Mouse (Mus musculus) layer of hippocampus, adult 18-20 months (tissue): ENCODE data around the gene Gca. TPM values are rescaled to one million over a fixed set of nuclear protein-coding genes. Genes with fewer than 3 reads are reported as not detected.
"Not testable (repeated sequence)": the region's sequence is repeated elsewhere in the genome, so short reads cannot be mapped to it uniquely, and the experiment has no call there.

Experiments used
- DNase-seq, 2 experiments: peaks; one replicate each; pipeline ENCODE4 v3.0.0; 2022; ENCODE audit warnings: low spot score in 2 of 2
- total RNA-seq, 2 experiments: library from RNA; stranded (reverse); gene quantifications; 2 replicates each; pipeline ENCODE4 v1.2.3; 2021

Gca gene
- total RNA-seq, 2 experiments from 2014 or later = 11.4 to 13.2 TPM

DNA sequence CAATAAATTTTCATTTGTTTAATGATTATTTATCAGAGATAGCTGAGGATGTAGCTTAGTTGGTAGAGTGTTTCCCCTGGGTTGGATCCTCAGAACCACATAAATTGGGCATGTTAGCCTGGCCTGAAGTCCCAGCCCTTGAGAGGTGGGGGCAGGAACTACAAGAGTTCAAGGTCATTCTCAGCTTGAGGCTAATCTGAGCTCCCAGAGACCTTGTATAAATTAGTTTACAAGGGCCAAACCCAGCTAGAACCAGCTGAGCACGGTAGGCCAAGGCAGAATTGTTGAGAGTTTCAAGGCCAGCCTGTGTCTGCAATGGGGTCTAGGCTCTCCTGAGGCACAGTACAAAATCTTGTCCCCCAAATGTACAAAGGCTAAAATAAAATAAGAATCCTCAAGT, 1.5 kb downstream of the Gca start:
- no peak for DNase-seq

DNA sequence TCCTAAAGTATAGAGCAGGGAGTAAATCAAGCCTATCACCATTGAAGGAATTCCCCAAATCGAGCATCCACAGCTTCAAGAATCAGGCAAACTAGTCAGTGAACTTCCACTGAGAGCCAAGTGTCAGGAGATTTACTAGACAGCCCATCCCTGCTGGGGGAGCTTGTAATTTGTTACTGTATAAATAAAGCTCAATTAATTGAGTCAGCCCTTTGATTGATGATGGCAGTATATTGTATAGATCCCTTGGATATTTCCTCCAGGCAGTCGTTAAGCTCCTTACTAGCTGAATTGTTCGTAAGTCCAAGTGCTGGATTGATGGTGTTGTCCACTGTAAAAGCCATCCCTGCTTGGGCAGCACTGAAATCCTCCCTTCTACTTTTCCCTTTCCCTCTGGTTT, 5.8 kb downstream of the Gca start:
- no peak for DNase-seq

DNA sequence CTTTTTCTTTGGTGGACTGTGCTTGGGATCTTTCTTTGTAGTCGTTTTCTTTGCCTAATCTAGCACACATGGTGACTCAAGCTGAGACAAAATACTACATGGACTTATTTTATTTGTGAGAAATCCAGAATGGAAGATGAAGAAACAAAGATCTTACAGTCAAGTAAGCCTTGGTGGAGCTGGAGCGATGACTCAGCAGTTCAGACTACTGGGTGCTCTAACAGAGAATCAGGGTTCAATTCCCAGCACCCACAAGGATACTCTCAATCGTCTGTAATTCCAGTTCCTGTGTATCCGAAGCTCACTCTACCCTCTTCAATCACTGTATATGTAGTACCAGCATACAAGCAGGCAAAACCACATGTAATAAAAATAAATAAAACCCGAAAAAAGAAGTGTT, 6.2 kb downstream of the Gca start:
- no peak for DNase-seq

DNA sequence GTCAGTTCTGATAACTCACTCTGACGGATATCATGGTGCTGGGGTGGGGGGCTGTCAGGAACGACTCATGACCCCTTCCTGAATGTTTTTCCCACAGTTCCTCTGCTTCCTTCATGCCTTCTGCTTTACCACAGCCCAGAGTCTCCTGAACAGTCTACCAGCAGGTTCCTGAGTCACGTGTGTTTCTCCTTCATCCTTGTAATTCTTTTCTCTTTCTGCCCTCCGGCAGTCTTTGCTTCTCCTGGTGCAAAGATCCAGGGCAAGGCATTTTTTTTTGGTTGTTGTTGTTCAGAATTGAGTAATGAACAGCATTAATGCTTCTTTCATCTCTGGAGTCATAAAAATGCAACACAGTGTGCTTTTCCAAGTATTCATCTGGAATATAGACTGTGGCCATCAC, 6.7 kb downstream of the Gca start:
- no peak for DNase-seq

DNA sequence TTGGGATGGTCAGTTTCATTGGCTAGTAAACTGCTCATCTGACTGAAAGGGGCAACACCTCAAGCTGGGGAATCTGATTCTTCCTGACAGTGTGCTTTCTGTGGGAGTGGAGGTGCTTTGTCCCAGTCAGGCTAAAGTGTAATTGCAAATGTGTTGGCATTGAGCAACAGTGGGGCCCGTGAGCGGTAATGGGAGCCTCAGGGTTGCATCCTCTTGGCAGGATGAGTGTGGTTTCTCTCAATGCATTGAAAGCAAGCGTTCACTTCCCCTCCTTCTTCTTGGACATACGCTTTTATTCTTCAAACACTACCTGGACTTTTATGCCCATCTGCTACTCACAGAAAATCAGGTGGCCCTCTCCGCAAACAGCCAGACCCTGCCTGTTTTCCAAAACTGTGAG, 8.7 kb downstream of the Gca start:
- no peak for DNase-seq

DNA sequence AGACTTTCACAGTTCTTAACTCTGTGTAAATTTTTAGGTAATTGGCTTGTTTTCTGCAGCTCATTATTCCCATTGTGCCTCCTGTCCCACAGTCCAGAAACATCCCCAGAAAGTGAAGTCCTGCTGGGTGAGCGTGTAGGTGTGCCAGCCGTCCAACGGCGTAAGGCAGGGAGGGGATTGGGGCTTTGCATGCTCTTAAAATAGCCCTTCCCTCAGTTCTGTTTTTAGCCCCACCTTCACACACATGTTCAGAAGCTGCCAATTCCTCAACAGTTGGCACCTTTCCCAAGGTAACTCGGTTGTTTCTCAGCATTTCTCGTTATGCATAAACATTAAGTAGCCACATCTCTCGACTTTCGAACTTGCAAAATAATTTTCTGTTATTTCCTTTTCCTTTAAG, 17.6 kb downstream of the Gca start:
- DNase-seq = no peak

DNA sequence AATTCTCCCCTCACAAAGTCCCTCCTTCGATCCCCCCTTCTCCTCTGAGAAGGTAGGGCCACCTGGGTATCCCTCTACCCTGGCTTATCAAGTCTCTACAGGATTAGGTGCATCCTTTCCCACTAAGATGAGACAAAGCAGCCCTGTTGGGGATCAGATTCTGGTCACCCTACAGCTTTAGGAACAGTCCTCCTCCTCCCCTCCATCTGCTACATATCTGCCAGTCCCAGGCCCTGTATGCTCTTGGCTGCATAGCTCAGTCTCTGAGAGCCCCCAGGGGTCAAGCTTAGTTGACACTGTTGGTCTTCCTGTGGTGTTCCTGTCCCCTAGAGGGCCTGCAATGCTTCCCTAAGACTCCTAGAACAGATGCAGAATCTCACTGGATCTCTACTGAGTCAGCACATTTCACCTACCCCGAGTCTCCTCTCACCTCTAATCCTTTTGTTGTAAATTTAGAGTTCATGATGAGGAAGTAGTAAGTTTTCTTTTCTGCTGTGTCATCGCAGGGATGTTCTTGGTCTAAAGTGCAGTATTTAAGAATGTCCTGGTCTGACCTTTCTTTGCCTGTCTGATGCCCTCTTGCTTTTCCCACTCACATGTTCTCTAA, 21.0 kb downstream of the Gca start:
- DNase-seq = no peak

DNA sequence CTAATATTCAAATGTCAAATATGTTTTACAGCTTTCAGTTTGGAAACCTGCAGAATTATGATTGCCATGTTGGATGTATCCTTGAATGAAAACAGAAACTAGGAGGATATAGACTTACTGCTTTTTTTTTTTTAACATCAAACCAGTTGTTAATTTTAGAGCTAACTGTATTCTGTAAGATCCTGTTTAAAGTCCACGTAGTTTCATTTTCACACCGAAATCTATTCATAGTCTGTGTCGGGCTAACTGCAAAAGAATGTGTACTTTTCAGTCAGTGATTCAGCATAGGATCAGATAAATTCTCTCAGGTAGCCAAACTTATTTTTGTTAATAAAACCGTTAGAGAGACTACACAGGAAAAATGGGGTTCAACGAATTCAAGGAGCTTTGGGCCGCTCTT, 21.8 kb downstream of the Gca start:
- no peak for DNase-seq

DNA sequence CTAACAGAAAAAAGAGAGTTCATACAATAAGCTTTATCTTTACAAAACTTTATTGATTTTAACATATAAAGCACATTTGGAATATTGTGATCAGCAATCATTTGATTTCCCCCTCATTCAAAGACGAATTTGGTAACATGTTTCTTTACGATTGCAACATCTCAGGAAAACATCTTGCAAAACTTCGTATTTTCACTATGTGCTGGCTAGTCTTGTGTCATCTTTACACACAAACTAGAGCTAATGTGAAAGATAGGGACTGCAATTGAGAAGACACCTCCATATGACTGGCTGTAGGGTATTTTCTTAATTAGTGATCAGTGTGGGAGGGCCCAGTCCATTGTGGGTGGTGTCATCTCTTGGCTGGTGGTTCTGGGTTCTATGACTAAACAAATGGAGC, 42.2 kb downstream of the Gca start:
- DNase-seq = no peak

DNA sequence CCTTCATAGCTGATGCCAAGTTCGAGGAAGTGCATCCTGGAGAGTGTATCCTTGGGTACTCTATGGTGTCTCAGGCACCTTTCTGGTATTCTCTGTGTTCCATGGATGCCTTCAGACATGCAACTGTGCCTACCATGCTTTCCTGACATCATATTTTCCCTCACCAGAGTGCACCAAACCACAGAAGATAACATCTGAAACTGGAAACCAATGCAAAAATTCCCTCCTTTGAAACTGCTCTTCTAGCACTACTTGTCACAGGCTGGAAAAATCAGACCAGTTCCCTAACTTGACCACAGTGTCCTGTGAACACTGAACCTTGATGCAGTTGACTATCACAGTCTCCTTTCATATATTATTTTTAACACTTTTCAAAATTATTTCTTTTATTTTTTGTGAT, 45.5 kb downstream of the Gca start:
- no peak for DNase-seq

DNA sequence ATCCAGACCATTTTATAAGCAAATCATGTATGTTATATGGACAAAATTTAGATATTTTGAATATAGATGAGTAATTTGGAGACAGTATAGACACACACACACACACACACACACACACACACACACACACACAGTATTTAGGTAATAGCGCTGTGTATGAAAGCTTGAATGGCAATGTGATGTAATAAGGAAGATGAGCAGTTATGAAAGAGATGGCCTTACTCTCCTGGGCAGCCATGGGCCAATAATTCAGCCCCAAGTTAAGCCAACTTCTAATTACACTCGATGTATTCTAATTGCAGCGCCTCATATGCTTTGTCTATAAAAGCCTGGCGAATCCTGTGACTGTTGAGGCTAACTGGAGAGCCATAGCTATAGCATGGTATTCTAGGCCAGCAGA, 50.3 kb downstream of the Gca start:
- not testable (repeated sequence) for DNase-seq

DNA sequence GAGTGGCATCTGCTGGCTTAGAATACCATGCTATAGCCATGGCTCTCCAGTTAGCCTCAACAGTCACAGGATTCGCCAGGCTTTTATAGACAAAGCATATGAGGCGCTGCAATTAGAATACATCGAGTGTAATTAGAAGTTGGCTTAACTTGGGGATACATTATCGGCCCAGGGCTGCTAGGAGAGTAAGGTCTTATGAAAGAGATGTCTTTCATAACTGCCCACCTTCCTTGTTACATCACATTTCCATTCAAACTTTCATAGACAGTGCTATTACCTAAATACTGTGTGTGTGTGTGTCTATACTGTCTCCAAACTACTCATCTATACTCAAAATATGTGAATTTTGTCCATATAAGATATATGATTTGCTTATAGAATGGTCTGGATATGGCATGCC, 51.2 kb downstream of the Gca start:
- no peak for DNase-seq

DNA sequence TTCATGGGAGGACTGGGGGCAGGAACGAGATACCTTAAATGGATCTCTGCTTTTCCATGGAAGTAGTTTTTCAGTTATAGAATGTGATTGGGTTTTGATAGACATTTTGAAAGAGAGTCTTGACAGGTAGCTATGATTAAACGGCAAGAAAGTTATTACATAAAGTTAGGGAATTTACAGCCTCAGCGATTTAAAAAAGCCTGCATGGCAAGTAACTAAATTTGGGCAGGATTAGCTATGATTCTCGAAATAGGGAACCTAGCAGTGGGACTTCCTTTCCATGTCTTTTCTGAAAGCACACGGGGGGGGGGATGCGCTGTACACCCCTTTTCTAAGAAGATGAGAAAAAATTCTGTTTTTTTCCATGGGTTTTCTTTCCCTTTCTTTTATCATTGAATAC, 53.2 kb downstream of the Gca start:
- no peak for DNase-seq

DNA sequence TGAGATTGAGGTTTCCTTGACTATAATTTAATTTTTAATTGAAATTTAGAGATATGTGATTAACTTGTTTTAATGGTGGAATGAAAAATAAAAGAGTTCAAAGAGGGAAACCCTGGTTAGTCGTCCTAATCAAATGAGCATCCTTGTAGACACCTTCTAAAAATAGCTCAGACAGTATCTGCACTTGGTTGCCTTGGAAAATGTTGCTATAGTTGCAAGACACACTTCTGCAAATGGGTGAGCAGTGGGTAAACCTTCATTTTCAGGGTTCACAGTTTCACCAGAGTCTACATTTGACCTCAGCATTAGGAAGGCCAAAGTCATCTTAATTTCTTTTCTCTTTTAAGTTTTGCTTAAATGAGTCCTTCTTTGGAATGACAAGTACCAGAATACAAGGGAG, 54.3 kb downstream of the Gca start:
- DNase-seq = peak in 1 of 2 experiments; percentile 11

DNA sequence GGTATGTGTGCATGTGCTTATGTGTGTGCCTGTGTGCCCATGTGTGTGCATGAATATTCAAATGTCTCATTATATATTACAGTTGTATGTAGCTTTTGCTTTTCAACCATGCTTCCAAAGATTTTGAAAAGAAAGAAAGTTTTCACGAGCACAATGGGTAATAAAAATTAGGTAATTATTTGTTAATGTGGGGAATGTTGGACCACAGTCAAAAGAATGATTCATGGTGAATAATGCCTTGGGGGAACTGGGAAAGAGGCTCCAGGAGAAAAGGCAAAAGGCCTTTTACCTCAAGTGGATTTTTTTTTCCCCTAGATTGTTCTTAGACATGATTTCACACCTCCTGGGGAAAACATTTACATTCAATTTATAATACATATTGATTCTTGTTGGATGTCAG, 61.9 kb downstream of the Gca start:
- DNase-seq = no peak

DNA sequence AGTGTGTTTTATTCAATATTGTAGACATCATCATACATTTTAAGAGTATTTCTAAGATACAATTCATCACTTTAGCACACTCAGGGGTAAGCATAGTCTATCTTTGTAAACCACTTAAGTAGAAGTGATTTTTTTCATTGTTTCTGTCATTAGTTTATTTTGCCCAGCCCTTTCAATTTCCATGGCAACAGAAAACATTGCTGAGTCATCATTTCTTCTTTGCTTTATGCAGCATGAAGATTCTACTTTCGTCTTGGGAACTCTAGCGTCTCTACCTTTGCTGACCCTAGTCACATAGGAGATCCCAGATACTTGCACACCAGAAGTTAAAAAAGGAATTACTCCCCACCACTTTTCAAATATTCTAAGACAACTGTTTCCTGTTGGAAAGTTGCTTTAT, 63.6 kb downstream of the Gca start:
- DNase-seq = no peak

DNA sequence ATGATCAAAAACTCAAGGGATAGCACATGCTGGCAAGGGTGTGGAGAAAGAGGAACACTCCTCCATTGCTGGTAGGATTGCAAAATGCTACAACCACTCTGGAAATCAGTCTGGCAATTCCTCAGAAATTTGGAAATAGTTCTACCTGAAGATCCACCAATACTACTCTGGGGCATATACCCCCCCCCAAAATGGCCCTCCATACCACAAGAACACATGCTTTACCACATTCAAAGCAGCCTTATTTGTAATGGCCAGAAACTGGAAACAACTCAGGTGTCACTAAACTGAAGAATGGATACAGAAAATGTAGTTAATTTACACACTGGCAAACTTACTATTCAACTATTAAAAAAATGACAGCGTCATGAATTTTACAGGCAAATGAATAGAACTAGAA, 66.6 kb downstream of the Gca start:
- DNase-seq = no peak

DNA sequence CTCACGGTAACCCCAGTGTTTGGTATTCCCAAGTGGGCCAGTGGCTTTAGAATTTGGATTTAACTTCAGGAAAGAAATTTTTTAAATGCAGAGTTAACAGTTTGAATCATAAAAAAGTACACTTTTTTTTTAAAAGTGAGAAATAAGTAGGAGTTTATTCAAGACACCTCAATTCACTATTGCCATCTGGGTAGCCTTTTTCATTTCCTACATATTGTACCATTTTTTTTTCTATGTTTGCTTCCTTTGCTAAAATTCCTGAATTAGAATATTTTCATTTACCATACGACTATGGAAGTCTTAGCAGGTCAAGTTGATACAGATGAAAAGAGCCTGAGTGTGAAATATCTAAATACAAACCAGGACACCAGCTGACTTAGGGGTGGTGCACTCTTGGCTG, 79.0 kb downstream of the Gca start:
- DNase-seq = no peak

Other genes with a start within 250 kb of the Gca start
- not detected for gene Gcg, start 180.6 kb upstream of the Gca start, total RNA-seq
- under 1 TPM; 0.30 to 0.52 TPM for gene Fap, start 90.2 kb upstream of the Gca start, total RNA-seq
- gene Ifih1, start 18.0 kb upstream of the Gca start, total RNA-seq = 1 to 10 TPM; 2.4 to 2.9 TPM